In genomic region chr1:106071237-106072070, GRCm38 (mm10) we compare ENCODE assay signal across 8 mouse cellular contexts.
DNase-seq lines count a peak whose midpoint lies in the region; ATAC-seq and TF ChIP-seq lines count a peak whose summit lies in the region.

No protein-coding gene starts in this region.

- peak; percentile 82 for ATAC-seq in hindbrain, embryonic 16.5 days
- peak; percentile 92 for ATAC-seq in megakaryocyte progenitor cell, adult 5-6 weeks (replicated peaks; ENCODE audit: poor library complexity)

- peak; percentile 91 for TF ChIP-seq CTCF in gastrocnemius, adult 2 months (IDR thresholded peaks at IDR 0.05)

- no peaks in the 10 kb centered on the region for H3K27me3 ChIP-seq in hindbrain, embryonic 16.5 days (replicated peaks; ENCODE audit: control insufficient read depth, insufficient read depth, low read length)

- peak overlapping the region; percentile 55 for H3K4me2 ChIP-seq in hindbrain, embryonic 16.5 days (ENCODE audit: low read length)

- 8% methylated on average over 9 of the region's 9 CpGs for WGBS in hindbrain, embryonic 16.5 days

- H3K4me1 ChIP-seq in hindbrain, embryonic 16.5 days (ENCODE audit: control insufficient read depth, insufficient read depth, low read depth, low read length) = peaks cover 4% of the 10 kb centered on the region

- H3K9ac ChIP-seq in hindbrain, embryonic 16.5 days (ENCODE audit: low read depth, low read length) = peak overlapping the region; percentile 50

- peak; percentile 34 for DNase-seq in WW6 (ENCODE audit: low read depth, low spot score)
- DNase-seq in cerebellum, postnatal 25 days = peak; percentile 83 to 89
- DNase-seq in gastrocnemius, adult 2 months = peak; percentile 76
- DNase-seq in layer of hippocampus, postnatal 36 days = peak; percentile 83 to 86
- DNase-seq in right cerebral cortex, postnatal 36 days (ENCODE audit: low spot score in 2 of 2) = peak; percentile 45 to 67
- peak; percentile 33 for DNase-seq in yolk sac, embryonic 10.5 days (ENCODE audit: low spot score)

- no peaks in the 10 kb centered on the region for H3K9me3 ChIP-seq in hindbrain, embryonic 16.5 days (ENCODE audit: control insufficient read depth, low read length)

- H3K4me3 ChIP-seq in gastrocnemius, adult 2 months = no peak overlapping the region
- H3K4me3 ChIP-seq in hindbrain, embryonic 16.5 days (ENCODE audit: low read length) = peak overlapping the region; percentile 28

- no peaks in the 10 kb centered on the region for H3K36me3 ChIP-seq in hindbrain, embryonic 16.5 days (ENCODE audit: control insufficient read depth, insufficient read depth, low read length)

- intact Hi-C loops in gastrocnemius, adult 2 months (cut with DNase I) = loop anchor here (1.0 to 5.0 kb wide), 2 partner anchors 101 to 324 kb away; partner anchors contain the start of gene Phlpp1

- no peak overlapping the region for H3K27ac ChIP-seq in gastrocnemius, adult 2 months
- peak overlapping the region; percentile 53; the same call in 1 of the 2 replicates for H3K27ac ChIP-seq in hindbrain, embryonic 16.5 days (ENCODE audit: low read depth, low read length)

Comparison
In these comparisons a context has a peak if more than half of its experiments do, and no peak if none do; other contexts are left out.
1. DNase-seq: peak in every context shown above with its lines; median percentile 86 in cerebellum, postnatal 25 days; 84 in layer of hippocampus, postnatal 36 days; 76 in gastrocnemius, adult 2 months; 56 in right cerebral cortex, postnatal 36 days; 34 in WW6; 33 in yolk sac, embryonic 10.5 days.